Mouse (Mus musculus) ovary, adult 18-20 months (tissue): ENCODE measurements around the gene Crybb2.
A peak's percentile ranks its signal among the peaks of the same experiment; 100 is the strongest.
"Not testable (repeated sequence)": the region's sequence is repeated elsewhere in the genome, so short reads cannot be mapped to it uniquely, and the experiment has no call there.

Experiments
- DNase-seq: peaks from one replicate; pipeline ENCODE4 v3.0.0; 2022; ENCODE audit warnings: low spot score, mixed read lengths

Crybb2 gene

GRCm38 (mm10) chr5:113070017-113070416, at the start of gene Crybb2:
Gene Crybb2, minus strand, starts transcription at chr5:113070117.
- no peak for DNase-seq

- no peak for DNase-seq
Measured at GRCm38 (mm10) chr5:113119291-113119690, 49.4 kb upstream of the Crybb2 start.

GRCm38 (mm10) chr5:113118695-113119094, 48.8 kb upstream of the Crybb2 start:
- no peak for DNase-seq

- DNase-seq: no peak
Measured at GRCm38 (mm10) chr5:113117361-113117760, 47.4 kb upstream of the Crybb2 start.

GRCm38 (mm10) chr5:113115896-113116295, 46.0 kb upstream of the Crybb2 start:
- no peak for DNase-seq

GRCm38 (mm10) chr5:113114264-113115225, 44.6 kb upstream of the Crybb2 start:
- no peak for DNase-seq

GRCm38 (mm10) chr5:113113120-113113519, 43.2 kb upstream of the Crybb2 start:
- DNase-seq: no peak

GRCm38 (mm10) chr5:113111336-113111735, 41.4 kb upstream of the Crybb2 start:
- no peak for DNase-seq

GRCm38 (mm10) chr5:113110929-113111328, 41.0 kb upstream of the Crybb2 start:
- DNase-seq: no peak

- DNase-seq: not testable (repeated sequence)
Measured at GRCm38 (mm10) chr5:113109651-113110050, 39.7 kb upstream of the Crybb2 start.

GRCm38 (mm10) chr5:113108165-113108764, 38.3 kb upstream of the Crybb2 start:
- no peak for DNase-seq

GRCm38 (mm10) chr5:113107709-113108108, 37.8 kb upstream of the Crybb2 start:
- no peak for DNase-seq

GRCm38 (mm10) chr5:113106594-113106993, 36.7 kb upstream of the Crybb2 start:
- DNase-seq: no peak

GRCm38 (mm10) chr5:113105481-113105880, 35.6 kb upstream of the Crybb2 start:
- no peak for DNase-seq

GRCm38 (mm10) chr5:113105035-113105434, 35.1 kb upstream of the Crybb2 start:
- no peak for DNase-seq

- peak; percentile 33 for DNase-seq
Measured at GRCm38 (mm10) chr5:113102455-113102854, 32.5 kb upstream of the Crybb2 start.

- DNase-seq: no peak
Measured at GRCm38 (mm10) chr5:113101457-113101856, 31.5 kb upstream of the Crybb2 start.

GRCm38 (mm10) chr5:113100422-113100821, 30.5 kb upstream of the Crybb2 start:
- no peak for DNase-seq

GRCm38 (mm10) chr5:113099546-113099945, 29.6 kb upstream of the Crybb2 start:
- peak; percentile 58 for DNase-seq

GRCm38 (mm10) chr5:113097551-113097950, 27.6 kb upstream of the Crybb2 start:
- DNase-seq: no peak

GRCm38 (mm10) chr5:113095456-113095855, 25.5 kb upstream of the Crybb2 start:
- no peak for DNase-seq

GRCm38 (mm10) chr5:113092406-113092805, 22.5 kb upstream of the Crybb2 start:
- no peak for DNase-seq

- DNase-seq: no peak
Measured at GRCm38 (mm10) chr5:113091162-113091561, 21.2 kb upstream of the Crybb2 start.
